Mouse (Mus musculus) right cerebral cortex, postnatal 10 days (tissue): ENCODE data around the gene Csmd2.

Source experiments
- DNase-seq, 2 experiments: peaks; one replicate each; pipeline ENCODE4 v3.0.0; 2021; ENCODE audit warnings: low spot score in 2 of 2

Csmd2 gene

DNA sequence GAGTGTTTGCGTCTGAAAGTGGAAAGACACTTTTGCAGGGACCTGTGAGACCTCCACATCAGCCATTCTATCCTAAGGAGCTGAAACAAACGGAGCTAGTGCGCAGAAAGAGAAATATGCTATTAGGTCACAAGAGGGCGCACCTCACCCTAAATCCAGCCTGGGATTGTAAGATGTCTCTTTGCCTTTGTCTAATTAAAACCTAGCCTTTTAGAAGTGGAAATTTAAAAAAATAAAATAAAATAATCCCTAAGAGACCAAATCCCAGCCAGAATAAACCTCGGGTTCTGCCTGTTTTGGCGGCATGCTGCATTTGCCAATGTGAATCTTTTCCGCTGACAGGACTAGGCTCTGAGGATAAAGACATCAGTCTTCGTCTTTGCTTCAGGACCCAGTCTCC lies 625.7 kb downstream of the Csmd2 start:
- DNase-seq: peak; percentile 63 to 66

DNA sequence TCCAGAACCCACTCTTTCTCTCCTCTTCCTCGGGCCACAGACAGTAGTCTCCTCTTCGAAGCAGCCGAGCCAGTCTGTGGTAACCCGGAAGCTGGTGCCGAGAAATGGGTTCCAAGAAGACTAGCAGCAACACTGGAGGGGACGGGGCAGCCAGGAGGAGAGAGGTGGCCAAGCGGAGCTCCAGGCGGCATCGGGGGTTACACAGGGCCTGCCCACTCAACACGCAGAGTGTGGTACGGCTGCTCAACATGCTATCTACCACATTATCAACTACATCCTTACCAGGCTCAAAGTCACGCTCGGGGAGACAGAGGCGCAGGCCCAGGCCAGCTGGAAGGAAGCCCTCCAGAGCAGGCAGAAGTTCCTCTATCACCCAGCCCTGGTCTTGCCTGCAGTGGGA lies 628.1 kb downstream of the Csmd2 start:
- DNase-seq: peak in 1 of 2 experiments; percentile 33
